Mouse (Mus musculus) T-helper 17 cell (primary cell): ENCODE data around the gene Ankrd54.

Experiments used
- in situ Hi-C, 2 experiments: fragments of 300-600 bp; cut with MboI, MseI; formaldehyde crosslinking; loops; 1 replicate in 1 of 2; 2 replicates in 1 of 2; pipeline ENCODE4 v1.15.1; 2025; ENCODE audit warnings: high pct_unique_total_duplicates in 2 of 2

Gene Ankrd54

GRCm38 (mm10) chr15:79075658-79076365 is 13.1 kb upstream of the Ankrd54 start:
- in situ Hi-C loops = no loop called here

- in situ Hi-C loops = loop anchor here in 1 of 2 experiments (5.0 kb wide), 1 partner anchor 38 kb away; no protein-coding TSS in a partner anchor
These were observed 12.3 kb upstream of the Ankrd54 start, which contains the start of gene Eif3l for GRCm38 (mm10) chr15:79074913-79075532. Eif3l (plus strand) TSS chr15:79075179.

GRCm38 (mm10) chr15:79074446-79074845 is 11.8 kb upstream of the Ankrd54 start:
- in situ Hi-C loops = loop anchor here in 1 of 2 experiments (5.0 kb wide), 1 partner anchor 37 kb away; no protein-coding TSS in a partner anchor

- in situ Hi-C loops = loop anchor here in 1 of 2 experiments (5.0 kb wide), 1 partner anchor 36 kb away; no protein-coding TSS in a partner anchor
These were observed 11.1 kb upstream of the Ankrd54 start for GRCm38 (mm10) chr15:79073752-79074151.

- in situ Hi-C loops = loop anchor here in 1 of 2 experiments (5.0 kb wide), 1 partner anchor 34 kb away; no protein-coding TSS in a partner anchor
These were observed 8.7 kb upstream of the Ankrd54 start for GRCm38 (mm10) chr15:79071117-79072039.

- in situ Hi-C loops = no loop called here
These were observed 5.7 kb upstream of the Ankrd54 start for GRCm38 (mm10) chr15:79068416-79068815.

- in situ Hi-C loops = no loop called here
These were observed 4.9 kb upstream of the Ankrd54 start for GRCm38 (mm10) chr15:79067631-79068030.

GRCm38 (mm10) chr15:79066276-79066675 is 3.6 kb upstream of the Ankrd54 start:
- in situ Hi-C loops = no loop called here

- in situ Hi-C loops = no loop called here
These were observed 2.5 kb upstream of the Ankrd54 start for GRCm38 (mm10) chr15:79065086-79065770.

GRCm38 (mm10) chr15:79063160-79063740 is 557 bp upstream of the Ankrd54 start:
- in situ Hi-C loops = no loop called here

GRCm38 (mm10) chr15:79060887-79061565 is 1.7 kb downstream of the Ankrd54 start:
- in situ Hi-C loops = no loop called here

- in situ Hi-C loops = no loop called here
These were observed 4.8 kb downstream of the Ankrd54 start for GRCm38 (mm10) chr15:79057850-79058249.

- in situ Hi-C loops = no loop called here
These were observed 6.1 kb downstream of the Ankrd54 start for GRCm38 (mm10) chr15:79056601-79057000.

GRCm38 (mm10) chr15:79052366-79052765 is 10.3 kb downstream of the Ankrd54 start:
- in situ Hi-C loops = no loop called here

- in situ Hi-C loops = no loop called here
These were observed 11.0 kb downstream of the Ankrd54 start for GRCm38 (mm10) chr15:79051461-79052360.

- in situ Hi-C loops = no loop called here
These were observed 11.7 kb downstream of the Ankrd54 start for GRCm38 (mm10) chr15:79050964-79051363.

- in situ Hi-C loops = no loop called here
These were observed 12.4 kb downstream of the Ankrd54 start for GRCm38 (mm10) chr15:79050160-79050845.

GRCm38 (mm10) chr15:79048186-79048585 is 14.5 kb downstream of the Ankrd54 start:
- in situ Hi-C loops = no loop called here
